Mouse (Mus musculus): ENCODE measurements around the gene Ip6k2.

Ip6k2 gene

GRCm38 (mm10) chr9:108783548-108784463, at the start of gene Ip6k2:
Gene Ip6k2 (plus strand): TSS chr9:108783796.
- DNase-seq (ENCODE audit: low spot score): peak; percentile 93

- DNase-seq (ENCODE audit: low spot score): no peak
Observed at GRCm38 (mm10) chr9:108734626-108735025, 49.0 kb upstream of the Ip6k2 start.

- no peak for DNase-seq (ENCODE audit: low spot score)
Observed at GRCm38 (mm10) chr9:108739239-108739638, 44.4 kb upstream of the Ip6k2 start.

GRCm38 (mm10) chr9:108740062-108740461, 43.5 kb upstream of the Ip6k2 start:
- peak; percentile 19 for DNase-seq (ENCODE audit: low spot score)

GRCm38 (mm10) chr9:108742048-108742447, 41.5 kb upstream of the Ip6k2 start:
- DNase-seq (ENCODE audit: low spot score): no peak

- DNase-seq (ENCODE audit: low spot score): no peak
Observed at GRCm38 (mm10) chr9:108746876-108747499, 36.6 kb upstream of the Ip6k2 start.

GRCm38 (mm10) chr9:108747694-108748093, 35.9 kb upstream of the Ip6k2 start:
- no peak for DNase-seq (ENCODE audit: low spot score)

GRCm38 (mm10) chr9:108748600-108749183, 34.9 kb upstream of the Ip6k2 start:
- DNase-seq (ENCODE audit: low spot score): no peak

- no peak for DNase-seq (ENCODE audit: low spot score)
Observed at GRCm38 (mm10) chr9:108750616-108751015, 33.0 kb upstream of the Ip6k2 start.

GRCm38 (mm10) chr9:108752142-108752920, 31.3 kb upstream of the Ip6k2 start:
- no peak for DNase-seq (ENCODE audit: low spot score)

GRCm38 (mm10) chr9:108753326-108753725, 30.3 kb upstream of the Ip6k2 start:
- peak; percentile 88 for DNase-seq (ENCODE audit: low spot score)

- no peak for DNase-seq (ENCODE audit: low spot score)
Observed at GRCm38 (mm10) chr9:108753976-108754375, 29.6 kb upstream of the Ip6k2 start.

- no peak for DNase-seq (ENCODE audit: low spot score)
Observed at GRCm38 (mm10) chr9:108754423-108754822, 29.2 kb upstream of the Ip6k2 start.

- DNase-seq (ENCODE audit: low spot score): no peak
Observed at GRCm38 (mm10) chr9:108757406-108757805, 26.2 kb upstream of the Ip6k2 start.

- DNase-seq (ENCODE audit: low spot score): no peak
Observed at GRCm38 (mm10) chr9:108759121-108759520, 24.5 kb upstream of the Ip6k2 start.

- DNase-seq (ENCODE audit: low spot score): peak; percentile 36
Observed at GRCm38 (mm10) chr9:108759805-108760204, 23.8 kb upstream of the Ip6k2 start.

GRCm38 (mm10) chr9:108761561-108761960, 22.0 kb upstream of the Ip6k2 start:
- DNase-seq (ENCODE audit: low spot score): no peak

GRCm38 (mm10) chr9:108764971-108765370, 18.6 kb upstream of the Ip6k2 start:
- DNase-seq (ENCODE audit: low spot score): no peak

GRCm38 (mm10) chr9:108776614-108777013, 7.0 kb upstream of the Ip6k2 start:
- no peak for DNase-seq (ENCODE audit: low spot score)

- no peak for DNase-seq (ENCODE audit: low spot score)
Observed at GRCm38 (mm10) chr9:108777276-108777675, 6.3 kb upstream of the Ip6k2 start.

- no peak for DNase-seq (ENCODE audit: low spot score)
Observed at GRCm38 (mm10) chr9:108780959-108781358, 2.6 kb upstream of the Ip6k2 start.

GRCm38 (mm10) chr9:108781891-108782290, 1.7 kb upstream of the Ip6k2 start:
- no peak for DNase-seq (ENCODE audit: low spot score)

All from adipocyte (in vitro differentiated cells).